Mouse (Mus musculus) intestine, embryonic 16.5 days (tissue): Measurements from ENCODE around the gene Gm20388. TPM values are rescaled to one million over a fixed set of nuclear protein-coding genes. Genes with fewer than 3 reads are reported as not detected.
"Not testable (repeated sequence)": the region's sequence is repeated elsewhere in the genome, so short reads cannot be mapped to it uniquely, and the experiment has no call there.

Source experiments
- ATAC-seq: fragments of 200-750 bp; cut with Nextera tagmentation; 2 replicates; pipeline ENCODE4 v1.8.0; 2017; ENCODE audit warnings: moderate TSS enrichment, moderate library complexity
- H3K27ac ChIP-seq: fragments of 300-500 bp; sonication (generic); 2 replicates; pipeline ENCODE4 v1.5.1; 2014; ENCODE audit warnings: mild to moderate bottlenecking, low read length
- H3K27me3 ChIP-seq: fragments of 300-500 bp; sonication (generic); replicated peaks from 2 replicates; pipeline ENCODE4 v1.6.1; 2014; ENCODE audit warnings: low read length, control low read depth, mixed read lengths; ENCODE audit not compliant: control insufficient read depth, insufficient read depth
- H3K36me3 ChIP-seq: fragments of 300-500 bp; sonication (generic); 2 replicates; pipeline ENCODE4 v1.6.1; 2014; ENCODE audit warnings: low read length, control low read depth; ENCODE audit not compliant: control insufficient read depth, insufficient read depth
- H3K4me1 ChIP-seq: fragments of 300-500 bp; sonication (generic); 2 replicates; pipeline ENCODE4 v1.6.1; 2014; ENCODE audit warnings: low read length, control low read depth, mixed read lengths; ENCODE audit not compliant: control insufficient read depth, insufficient read depth
- H3K4me2 ChIP-seq: fragments of 300-500 bp; sonication (generic); 2 replicates; pipeline ENCODE4 v1.6.1; 2014; ENCODE audit warnings: low read depth, low read length, control low read depth
- H3K4me3 ChIP-seq: fragments of 300-500 bp; sonication (generic); 2 replicates; pipeline ENCODE4 v1.5.1; 2014; ENCODE audit warnings: mild to moderate bottlenecking, low read length
- H3K9ac ChIP-seq: fragments of 300-500 bp; sonication (generic); 2 replicates; pipeline ENCODE4 v1.6.1; 2014; ENCODE audit warnings: low read depth, low read length
- H3K9me3 ChIP-seq: fragments of 300-500 bp; sonication (generic); 2 replicates; pipeline ENCODE4 v1.6.1; 2016; ENCODE audit warnings: low read length, control low read depth; ENCODE audit not compliant: control insufficient read depth
- WGBS: fragments of 180-500 bp; shearing (Covaris S2); extraction: QIAGEN DNeasy Blood & Tissue Kit; methylation state at CpG from one replicate; pipeline ENCODE4 v1.1.7; 2014; 5-methylcytosine and 5-hydroxymethylcytosine counted together
- polyA plus RNA-seq: library from polyadenylated mRNA; unstranded; fragments of >200 nt; fragmentation: Nextera tagmentation; extraction: Ambion mirVana; gene quantifications from 2 replicates; pipeline ENCODE4 v1.2.1, GENCODE M21; 2015

Gene Gm20388
- polyA plus RNA-seq, 1 experiment from 2014 or later, result 5.8 TPM

- H3K4me3 ChIP-seq, result peak within 1 kb of the TSS; percentile 82
- H3K27me3 ChIP-seq, result no peaks in the 10 kb centered on the region
- peak within 1 kb of the TSS; percentile 90 for H3K9ac ChIP-seq
- H3K9me3 ChIP-seq, result no peaks in the 10 kb centered on the region
- peak within 1 kb of the TSS; percentile 87 for H3K27ac ChIP-seq
- ATAC-seq, result peak; percentile 59
- peak within 1 kb of the TSS; percentile 80 for H3K4me2 ChIP-seq
- H3K36me3 ChIP-seq, result peaks cover 26% of the 10 kb centered on the region
- peaks cover 31% of the 10 kb centered on the region for H3K4me1 ChIP-seq
- WGBS, result 1% methylated on average over 50 of the region's 51 CpGs
Observed at GRCm38 (mm10) chr8:120668374-120668905, 757.8 kb downstream of the Gm20388 start, which contains the start of gene Emc8. Gene Emc8, minus strand, starts transcription at chr8:120668573.

GRCm38 (mm10) chr8:120671775-120672174 lies 761.1 kb downstream of the Gm20388 start:
- no peak overlapping the region for H3K27ac ChIP-seq
- ATAC-seq, result no peak
- peaks cover 33% of the 10 kb centered on the region for H3K36me3 ChIP-seq
- peaks cover 13% of the 10 kb centered on the region for H3K4me1 ChIP-seq
- H3K4me2 ChIP-seq, result no peak overlapping the region
- 66% methylated on average over 6 of the region's 6 CpGs for WGBS
- no peaks in the 10 kb centered on the region for H3K9me3 ChIP-seq
- H3K4me3 ChIP-seq, result no peak overlapping the region
- H3K9ac ChIP-seq, result no peak overlapping the region
- no peaks in the 10 kb centered on the region for H3K27me3 ChIP-seq

- WGBS, result 91% methylated on average over 16 of the region's 16 CpGs
Observed at GRCm38 (mm10) chr8:120672626-120673229, 762.1 kb downstream of the Gm20388 start.

GRCm38 (mm10) chr8:120673298-120673697 lies 762.7 kb downstream of the Gm20388 start:
- no peak overlapping the region for H3K9ac ChIP-seq
- no peak overlapping the region for H3K27ac ChIP-seq
- H3K36me3 ChIP-seq, result peaks cover 33% of the 10 kb centered on the region
- no peak overlapping the region for H3K4me3 ChIP-seq
- peaks cover 10% of the 10 kb centered on the region for H3K4me1 ChIP-seq
- H3K9me3 ChIP-seq, result no peaks in the 10 kb centered on the region
- no peak for ATAC-seq
- no peaks in the 10 kb centered on the region for H3K27me3 ChIP-seq
- WGBS, result 95% methylated on average over 7 of the region's 7 CpGs
- H3K4me2 ChIP-seq, result no peak overlapping the region

More at GRCm38 (mm10) chr8:120672626-120673229, 762.1 kb downstream of the Gm20388 start:
- no peaks in the 10 kb centered on the region for H3K27me3 ChIP-seq
- H3K9me3 ChIP-seq, result no peaks in the 10 kb centered on the region
- H3K4me3 ChIP-seq, result no peak overlapping the region
- H3K4me2 ChIP-seq, result no peak overlapping the region
- peaks cover 10% of the 10 kb centered on the region for H3K4me1 ChIP-seq
- H3K9ac ChIP-seq, result no peak overlapping the region
- no peak overlapping the region for H3K27ac ChIP-seq
- H3K36me3 ChIP-seq, result peaks cover 33% of the 10 kb centered on the region
- no peak for ATAC-seq

- no peak overlapping the region for H3K9ac ChIP-seq
- no peaks in the 10 kb centered on the region for H3K27me3 ChIP-seq
- H3K36me3 ChIP-seq, result peaks cover 26% of the 10 kb centered on the region
- H3K27ac ChIP-seq, result no peak overlapping the region
- WGBS, result 78% methylated on average over 8 of the region's 8 CpGs
- peaks cover 9% of the 10 kb centered on the region for H3K4me1 ChIP-seq
- H3K4me3 ChIP-seq, result no peak overlapping the region
- no peak for ATAC-seq
- H3K4me2 ChIP-seq, result no peak overlapping the region
- no peaks in the 10 kb centered on the region for H3K9me3 ChIP-seq
Observed at GRCm38 (mm10) chr8:120675718-120676117, 765.1 kb downstream of the Gm20388 start.

- no peaks in the 10 kb centered on the region for H3K9me3 ChIP-seq
- WGBS, result 13% methylated on average over 10 of the region's 10 CpGs
- H3K27ac ChIP-seq, result no peak overlapping the region
- H3K27me3 ChIP-seq, result no peaks in the 10 kb centered on the region
- 0 out of 2 replicates have a peak, but pooled peaks have one; percentile 3 for ATAC-seq
- no peak overlapping the region for H3K9ac ChIP-seq
- H3K4me1 ChIP-seq, result 0 out of 2 replicates have a peak, but pooled peaks cover 6% of the 10 kb centered on the region
- no peak overlapping the region for H3K4me2 ChIP-seq
- H3K36me3 ChIP-seq, result peaks cover 7% of the 10 kb centered on the region
- no peak overlapping the region for H3K4me3 ChIP-seq
Observed at GRCm38 (mm10) chr8:120678447-120678846, 767.8 kb downstream of the Gm20388 start.

- H3K36me3 ChIP-seq, result no peaks in the 10 kb centered on the region
- peak overlapping the region; percentile 26; the same call in 1 of the 2 replicates for H3K4me2 ChIP-seq
- no peak overlapping the region for H3K4me3 ChIP-seq
- H3K4me1 ChIP-seq, result peaks cover 11% of the 10 kb centered on the region
- H3K27me3 ChIP-seq, result no peaks in the 10 kb centered on the region
- H3K9ac ChIP-seq, result no peak overlapping the region
- peak overlapping the region; percentile 71 for H3K27ac ChIP-seq
- 38% methylated on average over 11 of the region's 11 CpGs for WGBS
- peak; percentile 84 for ATAC-seq
- H3K9me3 ChIP-seq, result no peaks in the 10 kb centered on the region
Observed at GRCm38 (mm10) chr8:120679629-120680387, 769.2 kb downstream of the Gm20388 start.

GRCm38 (mm10) chr8:120680405-120680804 lies 769.8 kb downstream of the Gm20388 start:
- ATAC-seq, H3K36me3 ChIP-seq, H3K4me3 ChIP-seq, H3K27me3 ChIP-seq, H3K9me3 ChIP-seq, H3K4me2 ChIP-seq, H3K9ac ChIP-seq: not testable (repeated sequence)
- Histone ChIP-seq H3K4me1 (peaks cover 16% of the 10 kb centered on the region), H3K27ac (peak overlapping the region; percentile 71; the same call in 1 of the 2 replicates)
- WGBS, result 49% methylated on average over 7 of the region's 7 CpGs

GRCm38 (mm10) chr8:120681113-120681512 lies 770.5 kb downstream of the Gm20388 start:
- Histone ChIP-seq H3K4me2 (no peak overlapping the region), H3K9ac (no peak overlapping the region), H3K4me3 (no peak overlapping the region), H3K4me1 (peaks cover 23% of the 10 kb centered on the region), H3K27ac (no peak overlapping the region), H3K27me3 (no peaks in the 10 kb centered on the region), H3K36me3 (no peaks in the 10 kb centered on the region), H3K9me3 (no peaks in the 10 kb centered on the region)
- WGBS, result 78% methylated on average over 10 of the region's 10 CpGs
- no peak for ATAC-seq
